Mouse (Mus musculus): ENCODE measurements around the gene Entpd7.

Entpd7 gene

DNA sequence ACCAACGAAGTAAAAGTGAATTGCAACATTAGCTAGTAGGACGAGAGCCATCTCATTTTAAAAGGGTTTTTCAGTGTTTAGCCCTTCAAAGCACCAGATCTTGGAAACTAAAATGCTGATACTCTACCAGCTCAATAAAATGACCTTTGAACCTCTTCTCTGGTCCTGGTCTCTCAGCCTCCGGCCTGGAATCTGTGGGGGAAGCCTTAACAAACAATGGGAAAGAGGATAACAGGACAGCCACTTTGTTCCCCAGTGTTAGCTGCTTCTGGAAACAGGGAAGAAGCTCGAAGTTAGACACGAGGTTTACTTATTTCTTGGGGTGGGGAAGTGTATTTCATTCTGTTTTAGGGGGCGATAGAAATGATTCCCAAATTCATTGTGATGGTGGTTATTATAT, 82.8 kb downstream of the Entpd7 start:
- DNase-seq = no peak

DNA sequence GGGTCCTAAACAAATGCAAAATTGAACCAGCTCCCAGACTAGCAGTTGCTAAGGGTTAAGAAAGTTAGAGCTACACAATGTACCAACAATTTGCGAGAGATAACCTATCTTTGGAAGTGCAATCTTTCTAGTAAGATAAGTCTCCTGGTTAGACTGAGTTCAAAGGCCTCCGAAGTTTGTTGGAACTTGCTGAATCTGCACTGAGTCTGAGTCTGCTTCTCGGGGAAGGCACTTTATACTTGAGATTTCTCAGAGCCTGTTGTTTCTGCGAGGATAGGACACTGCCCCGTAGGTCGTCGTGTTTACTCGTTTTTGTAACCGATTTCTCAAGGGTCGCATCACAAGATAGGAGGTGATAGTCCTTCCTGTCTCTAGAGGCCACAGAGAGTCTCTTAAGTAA, 86.0 kb downstream of the Entpd7 start:
- DNase-seq = no peak

DNA sequence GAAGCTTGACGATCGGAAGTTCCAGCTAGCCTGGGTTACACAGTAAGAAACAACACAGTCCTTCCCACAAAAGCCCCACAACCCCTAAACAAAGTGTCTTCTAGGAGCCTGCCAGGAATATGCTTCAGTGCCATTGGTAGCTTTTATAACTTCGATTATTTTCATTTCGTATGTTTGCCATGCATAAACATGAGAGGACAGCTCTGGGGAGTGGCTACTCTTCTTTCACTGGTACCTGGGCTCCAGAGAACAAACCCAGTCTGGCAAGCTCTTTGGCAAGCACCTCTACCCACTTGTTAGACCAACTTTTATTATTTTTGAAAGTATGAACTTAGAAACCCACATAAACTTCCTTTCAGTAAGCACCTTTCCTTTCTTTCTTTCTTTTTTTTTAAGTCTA, 87.1 kb downstream of the Entpd7 start:
- DNase-seq = no peak

DNA sequence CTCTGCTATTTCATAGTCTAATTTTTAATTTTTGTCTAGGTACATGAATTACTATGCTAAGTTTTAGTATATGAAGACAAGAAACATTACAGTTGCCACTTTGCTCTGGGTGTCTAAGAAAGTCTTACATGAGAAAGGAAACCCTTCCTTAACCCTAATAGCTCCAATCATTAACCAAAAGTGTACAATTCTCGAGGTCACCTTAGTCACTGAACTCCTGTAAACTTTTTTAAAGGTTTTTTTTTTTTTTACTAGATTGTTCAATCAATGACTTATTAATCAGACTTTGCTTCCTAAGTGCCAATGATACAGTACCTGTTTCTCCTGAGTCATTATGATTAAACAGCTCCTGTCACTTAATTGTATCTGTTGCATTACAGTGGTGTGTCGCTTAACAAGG, 87.8 kb downstream of the Entpd7 start:
- DNase-seq = no peak

DNA sequence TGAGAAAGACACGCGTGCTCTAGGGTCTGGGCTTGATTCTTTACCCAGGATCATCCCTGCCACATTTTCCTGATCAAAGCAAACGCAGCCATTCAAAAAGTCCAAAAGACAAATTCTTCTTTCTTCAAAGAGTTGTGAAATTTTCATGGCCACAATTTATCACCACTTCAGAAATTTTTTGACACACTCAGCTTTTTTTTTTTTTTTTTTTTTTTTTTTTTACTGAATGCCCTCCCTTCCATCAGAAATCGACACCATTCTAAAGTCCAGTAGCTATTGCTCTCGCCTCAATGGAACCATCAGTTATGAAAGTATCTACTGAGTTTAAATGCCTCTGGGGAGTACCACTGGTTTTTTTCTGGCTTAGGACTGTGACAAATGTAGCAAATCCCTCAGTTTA, 90.9 kb downstream of the Entpd7 start:
- no peak for DNase-seq

DNA sequence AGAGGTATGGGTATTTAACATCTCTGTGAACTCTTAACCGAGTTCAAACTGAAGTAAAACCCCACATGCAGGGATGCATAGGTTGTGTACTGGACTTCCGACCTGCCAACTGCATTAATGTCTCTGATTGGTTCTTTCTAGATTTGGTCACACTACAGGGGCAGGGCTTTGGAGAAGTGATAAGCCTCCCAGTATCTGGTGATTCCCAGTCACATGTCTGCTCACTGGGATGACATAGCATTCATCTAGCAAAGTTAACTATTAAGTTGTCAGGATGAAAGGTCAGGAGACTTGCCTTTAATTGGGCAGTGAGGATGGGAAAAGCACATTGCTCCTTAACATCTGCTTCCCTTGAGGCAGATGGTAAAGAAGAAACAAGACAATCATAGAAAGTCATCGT, 92.5 kb downstream of the Entpd7 start, which contains the start of gene Abcc2:
Abcc2 (plus strand) TSS at position 213 of the 400 bp plus-strand sequence.
- peak; percentile 72 for DNase-seq
